Mouse (Mus musculus) heart, postnatal 0 days (tissue): ENCODE measurements around the gene Dock4.

Experiments
- CTCF ChIP-seq: IDR thresholded peaks from 2 replicates; pipeline ENCODE4 v1.5.1; 2016; ENCODE audit warnings: antibody characterized with exemption, control low read depth, low read depth
- EP300 ChIP-seq: IDR thresholded peaks from 2 replicates; pipeline ENCODE4 v1.6.1; 2016; ENCODE audit warnings: antibody characterized with exemption, low read depth

DNA sequence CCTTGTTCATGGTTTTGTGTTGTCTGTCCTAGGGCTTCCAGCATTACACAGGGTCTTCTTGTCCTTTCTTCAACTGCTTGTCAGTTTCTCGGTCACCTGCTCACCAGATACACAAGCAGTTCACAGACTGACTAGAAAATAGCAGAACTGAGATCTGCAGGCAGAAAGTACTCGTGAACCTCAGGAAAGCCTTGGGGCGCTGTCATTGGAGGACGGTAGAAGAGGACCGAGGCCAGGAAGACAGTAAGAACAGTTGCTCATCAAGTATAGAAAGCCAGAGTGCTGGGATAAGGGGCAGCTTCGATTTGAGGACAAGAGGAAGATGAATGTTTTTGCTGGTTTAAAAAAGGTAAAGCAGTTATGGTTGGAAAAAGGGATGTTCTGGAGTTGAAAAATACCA lies 92.6 kb downstream of the Dock4 start:
- TF ChIP-seq CTCF: no peak
- TF ChIP-seq EP300: no peak
